Mouse (Mus musculus) lung, adult 2 months (tissue): ENCODE data around the gene Bclaf1.

Source experiments
- CTCF ChIP-seq: fragments of 200-500 bp; IDR thresholded peaks from 2 replicates; pipeline ENCODE4 v1.5.1; 2011; ENCODE audit warnings: mild to moderate bottlenecking, low read length, control low read depth; ENCODE audit not compliant: insufficient read depth
- POLR2A ChIP-seq: fragments of 200-500 bp; IDR thresholded peaks from 2 replicates; pipeline ENCODE4 v1.6.1; 2011; ENCODE audit warnings: low read depth, mild to moderate bottlenecking, control low read depth, low read length, borderline replicate concordance; ENCODE audit errors: extremely low read depth

- TF ChIP-seq CTCF = no peak
- TF ChIP-seq POLR2A = no peak
Measured at GRCm38 (mm10) chr10:20382807-20383419, 70.6 kb downstream of the Bclaf1 start.
